Mouse (Mus musculus) bone marrow macrophage, adult 2 months (primary cell): ENCODE measurements around the gene Mvb12a.

Experiments
- CTCF ChIP-seq: IDR thresholded peaks from 2 replicates; pipeline ENCODE4 v1.5.1; 2012; ENCODE audit warnings: low read depth, mild to moderate bottlenecking, low read length, moderate library complexity
- POLR2A ChIP-seq: IDR thresholded peaks from 2 replicates; pipeline ENCODE4 v1.6.1; 2012; ENCODE audit warnings: mild to moderate bottlenecking, low read depth, low read length, borderline replicate concordance

- no peak for TF ChIP-seq POLR2A
- no peak for TF ChIP-seq CTCF
Measured at GRCm38 (mm10) chr8:71547590-71547989, 4.9 kb downstream of the Mvb12a start.
